Mouse (Mus musculus) heart, adult 11 months (tissue): ENCODE measurements at regions not wholly inside any gene's neighbourhood (a gene's known extent, or its start where the extent isn't known, plus 50 kb on each side); places are given as distances from the start of the nearest gene placed in this dataset.
"Not testable (repeated sequence)": the region's sequence is repeated elsewhere in the genome, so short reads cannot be mapped to it uniquely, and the experiment has no call there.

ENCODE experiments used
- DNase-seq: peaks from one replicate; pipeline ENCODE4 v3.0.0; 2022

GRCm38 (mm10) chr15:8766208-8766607, 55.6 kb upstream of the Slc1a3 start:
- DNase-seq, result not testable (repeated sequence)

GRCm38 (mm10) chr15:8761741-8762271, 51.2 kb upstream of the Slc1a3 start:
- DNase-seq, result peak; percentile 84

- peak; percentile 29 for DNase-seq
Measured at GRCm38 (mm10) chr15:8761132-8761531, 50.6 kb upstream of the Slc1a3 start.
